Mouse (Mus musculus): ENCODE measurements at regions not wholly inside any gene's neighbourhood (a gene's known extent, or its start where the extent isn't known, plus 50 kb on each side); places are given as distances from the start of the nearest gene placed in this dataset.

- TF ChIP-seq CTCF (IDR thresholded peaks at IDR 0.05; ENCODE audit: low read depth, low read length) = no peak
- no peak for TF ChIP-seq POLR2A (IDR thresholded peaks at IDR 0.05; ENCODE audit: extremely low read depth, insufficient read depth, low read length)
Measured at GRCm38 (mm10) chr6:53222104-53222503, 65.0 kb upstream of the Creb5 start.

Measured in liver, adult 2 months (tissue).